Mouse (Mus musculus): ENCODE measurements around the gene Lamb1. TPM values are rescaled to one million over a fixed set of nuclear protein-coding genes. Genes with fewer than 3 reads are reported as not detected.

Gene Lamb1
- polyA plus RNA-seq, 1 experiment = 142 TPM

DNA sequence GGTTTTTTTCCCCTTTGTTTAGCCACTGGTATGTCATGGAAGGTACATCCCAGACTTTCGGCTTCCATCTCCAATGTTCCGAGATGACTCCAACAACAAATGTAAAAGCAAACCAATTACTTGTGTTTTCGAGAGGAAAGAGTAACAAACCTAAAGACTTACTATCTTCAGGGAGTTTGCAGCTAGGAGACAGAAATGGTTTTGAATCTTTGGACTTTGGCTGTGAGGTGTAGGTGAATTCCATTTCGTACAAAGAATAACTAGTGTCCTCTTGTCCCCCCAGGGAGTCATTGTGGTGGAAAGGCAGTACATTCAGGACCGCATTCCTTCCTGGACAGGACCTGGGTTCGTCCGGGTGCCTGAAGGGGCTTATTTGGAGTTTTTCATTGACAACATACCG lies 33.5 kb downstream of the Lamb1 start:
- H3K9ac ChIP-seq (ENCODE audit: low read depth, poor library complexity, severe bottlenecking) = no peak overlapping the region
- no peaks in the 10 kb centered on the region for H3K9me3 ChIP-seq (replicated peaks; ENCODE audit: control insufficient read depth, insufficient read depth, low read length, poor library complexity, severe bottlenecking)
- no peaks in the 10 kb centered on the region for H3K27me3 ChIP-seq (ENCODE audit: control insufficient read depth, insufficient read depth, low read length, poor library complexity, severe bottlenecking)
- no peak overlapping the region for H3K4me3 ChIP-seq (ENCODE audit: low read depth, low read length)
- no peak for TF ChIP-seq EP300 (IDR thresholded peaks at IDR 0.05; ENCODE audit: insufficient read depth, low read depth, low read length)
- no peak for TF ChIP-seq CTCF (IDR thresholded peaks at IDR 0.05; ENCODE audit: low read depth, low read length)
- no peak for TF ChIP-seq POLR2A (IDR thresholded peaks at IDR 0.05; ENCODE audit: insufficient read depth, low read length)
- no peak overlapping the region for H3K27ac ChIP-seq (ENCODE audit: insufficient read depth, low read length)
- H3K36me3 ChIP-seq (ENCODE audit: control insufficient read depth, insufficient read depth, low read length, poor library complexity, severe bottlenecking) = peaks cover 18% of the 10 kb centered on the region
- H3K4me1 ChIP-seq (ENCODE audit: control insufficient read depth, insufficient read depth, low read length) = peaks cover 4% of the 10 kb centered on the region

DNA sequence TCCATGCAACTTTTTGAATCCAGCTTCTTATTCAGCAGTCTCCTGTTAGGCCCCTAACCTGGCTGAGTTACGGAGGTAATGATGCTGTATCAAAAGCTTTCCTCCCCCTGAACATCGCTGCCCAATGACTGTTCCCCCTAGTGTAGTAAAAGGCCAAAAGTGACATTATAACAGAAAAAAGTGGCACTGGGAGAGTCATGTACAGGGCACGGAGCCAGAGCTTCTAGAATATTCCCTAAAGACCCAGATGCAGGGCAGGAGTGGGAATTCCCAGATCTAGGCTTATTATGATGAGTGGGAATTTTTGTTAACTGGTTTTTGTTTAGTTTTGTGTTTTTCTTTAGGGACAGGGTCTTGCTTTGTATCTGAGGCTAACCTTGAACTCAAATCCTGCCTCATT lies 34.1 kb downstream of the Lamb1 start:
- H3K36me3 ChIP-seq (ENCODE audit: control insufficient read depth, insufficient read depth, low read length, poor library complexity, severe bottlenecking) = peaks cover 18% of the 10 kb centered on the region
- H3K4me1 ChIP-seq (ENCODE audit: control insufficient read depth, insufficient read depth, low read length) = peaks cover 2% of the 10 kb centered on the region
- H3K9me3 ChIP-seq (replicated peaks; ENCODE audit: control insufficient read depth, insufficient read depth, low read length, poor library complexity, severe bottlenecking) = no peaks in the 10 kb centered on the region
- H3K27me3 ChIP-seq (ENCODE audit: control insufficient read depth, insufficient read depth, low read length, poor library complexity, severe bottlenecking) = no peaks in the 10 kb centered on the region
- TF ChIP-seq CTCF (IDR thresholded peaks at IDR 0.05; ENCODE audit: low read depth, low read length) (no peak), POLR2A (IDR thresholded peaks at IDR 0.05; ENCODE audit: insufficient read depth, low read length) (no peak), EP300 (IDR thresholded peaks at IDR 0.05; ENCODE audit: insufficient read depth, low read depth, low read length) (no peak)
- H3K4me3 ChIP-seq (ENCODE audit: low read depth, low read length) = no peak overlapping the region
- H3K9ac ChIP-seq (ENCODE audit: low read depth, poor library complexity, severe bottlenecking) = no peak overlapping the region
- H3K27ac ChIP-seq (ENCODE audit: insufficient read depth, low read length) = no peak overlapping the region

DNA sequence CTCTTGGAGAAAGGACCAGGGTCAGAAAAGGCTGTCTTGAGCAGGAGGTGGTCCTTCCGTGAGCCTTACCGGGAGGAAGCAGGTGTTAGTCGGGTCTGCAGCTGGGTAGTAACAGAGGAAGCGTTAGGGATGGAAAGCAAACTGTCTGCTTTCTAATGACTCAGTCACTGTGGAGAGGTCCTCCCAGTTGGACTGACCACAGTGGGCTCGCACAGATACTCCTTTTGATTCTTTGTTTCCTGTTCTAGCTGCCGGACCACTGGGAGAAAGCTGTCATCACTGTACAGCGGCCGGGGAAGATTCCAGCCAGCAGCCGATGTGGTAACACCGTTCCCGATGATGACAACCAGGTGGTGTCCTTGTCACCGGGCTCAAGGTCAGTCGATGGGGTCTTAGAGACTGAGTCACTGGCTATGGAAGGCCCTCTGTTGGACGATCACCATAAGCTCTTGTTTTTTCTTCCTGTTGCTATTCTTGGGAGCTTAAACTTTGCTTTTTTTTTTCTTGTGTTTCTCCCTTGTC lies 34.7 kb downstream of the Lamb1 start:
- Histone ChIP-seq H3K9me3 (replicated peaks; ENCODE audit: control insufficient read depth, insufficient read depth, low read length, poor library complexity, severe bottlenecking) (no peaks in the 10 kb centered on the region), H3K27me3 (ENCODE audit: control insufficient read depth, insufficient read depth, low read length, poor library complexity, severe bottlenecking) (no peaks in the 10 kb centered on the region), H3K4me3 (ENCODE audit: low read depth, low read length) (no peak overlapping the region), H3K4me1 (ENCODE audit: control insufficient read depth, insufficient read depth, low read length) (no peaks in the 10 kb centered on the region), H3K9ac (ENCODE audit: low read depth, poor library complexity, severe bottlenecking) (no peak overlapping the region), H3K36me3 (ENCODE audit: control insufficient read depth, insufficient read depth, low read length, poor library complexity, severe bottlenecking) (peaks cover 18% of the 10 kb centered on the region), H3K27ac (ENCODE audit: insufficient read depth, low read length) (no peak overlapping the region)
- no peak for TF ChIP-seq EP300 (IDR thresholded peaks at IDR 0.05; ENCODE audit: insufficient read depth, low read depth, low read length)
- TF ChIP-seq CTCF (IDR thresholded peaks at IDR 0.05; ENCODE audit: low read depth, low read length) = no peak
- no peak for TF ChIP-seq POLR2A (IDR thresholded peaks at IDR 0.05; ENCODE audit: insufficient read depth, low read length)

DNA sequence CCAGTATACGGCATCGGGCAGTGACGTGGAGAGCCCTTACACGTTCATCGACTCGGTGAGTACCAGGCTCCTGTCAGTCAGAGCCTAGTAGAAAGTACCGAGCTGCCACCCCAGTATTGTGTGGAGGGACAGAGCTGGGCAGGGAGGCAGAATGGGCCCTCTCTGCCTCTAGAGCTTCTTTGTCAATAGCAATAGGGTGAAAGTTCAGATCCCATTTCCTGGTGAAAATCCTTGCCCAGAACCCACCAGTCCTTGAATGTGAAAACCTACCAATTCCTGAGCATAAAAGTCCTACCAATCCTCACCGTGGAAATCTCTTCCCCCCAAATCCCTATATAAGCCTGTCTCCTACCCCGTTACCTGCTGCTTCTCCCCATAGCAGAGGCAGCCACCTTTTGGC lies 35.2 kb downstream of the Lamb1 start:
- TF ChIP-seq POLR2A (IDR thresholded peaks at IDR 0.05; ENCODE audit: insufficient read depth, low read length) (no peak), EP300 (IDR thresholded peaks at IDR 0.05; ENCODE audit: insufficient read depth, low read depth, low read length) (no peak), CTCF (IDR thresholded peaks at IDR 0.05; ENCODE audit: low read depth, low read length) (no peak)
- Histone ChIP-seq H3K4me3 (ENCODE audit: low read depth, low read length) (no peak overlapping the region), H3K9ac (ENCODE audit: low read depth, poor library complexity, severe bottlenecking) (no peak overlapping the region), H3K36me3 (ENCODE audit: control insufficient read depth, insufficient read depth, low read length, poor library complexity, severe bottlenecking) (peaks cover 18% of the 10 kb centered on the region), H3K9me3 (replicated peaks; ENCODE audit: control insufficient read depth, insufficient read depth, low read length, poor library complexity, severe bottlenecking) (no peaks in the 10 kb centered on the region), H3K27ac (ENCODE audit: insufficient read depth, low read length) (no peak overlapping the region), H3K27me3 (ENCODE audit: control insufficient read depth, insufficient read depth, low read length, poor library complexity, severe bottlenecking) (no peaks in the 10 kb centered on the region), H3K4me1 (ENCODE audit: control insufficient read depth, insufficient read depth, low read length) (no peaks in the 10 kb centered on the region)

DNA sequence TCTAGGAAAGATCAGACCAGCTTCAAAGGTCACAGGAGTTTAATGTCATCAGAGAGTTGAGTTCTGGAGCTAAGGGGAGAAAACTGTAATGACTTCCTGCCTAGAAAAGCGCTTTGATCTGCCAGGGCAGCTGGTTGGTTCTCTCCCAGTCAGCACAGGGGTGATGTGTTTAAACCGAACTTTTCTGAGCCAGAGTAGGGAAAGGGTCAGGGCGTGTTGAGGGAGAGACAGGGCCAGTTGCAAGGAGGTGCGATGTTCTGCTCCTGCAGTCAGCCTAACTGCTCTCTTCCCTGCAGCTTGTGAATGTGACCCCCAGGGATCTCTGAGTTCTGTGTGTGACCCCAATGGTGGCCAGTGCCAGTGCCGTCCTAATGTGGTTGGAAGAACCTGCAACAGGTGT lies 37.2 kb downstream of the Lamb1 start:
- no peak overlapping the region for H3K9ac ChIP-seq (ENCODE audit: low read depth, poor library complexity, severe bottlenecking)
- TF ChIP-seq POLR2A (IDR thresholded peaks at IDR 0.05; ENCODE audit: insufficient read depth, low read length) (no peak), EP300 (IDR thresholded peaks at IDR 0.05; ENCODE audit: insufficient read depth, low read depth, low read length) (no peak), CTCF (IDR thresholded peaks at IDR 0.05; ENCODE audit: low read depth, low read length) (no peak)
- no peaks in the 10 kb centered on the region for H3K9me3 ChIP-seq (replicated peaks; ENCODE audit: control insufficient read depth, insufficient read depth, low read length, poor library complexity, severe bottlenecking)
- H3K4me1 ChIP-seq (ENCODE audit: control insufficient read depth, insufficient read depth, low read length) = no peaks in the 10 kb centered on the region
- no peaks in the 10 kb centered on the region for H3K27me3 ChIP-seq (ENCODE audit: control insufficient read depth, insufficient read depth, low read length, poor library complexity, severe bottlenecking)
- no peak overlapping the region for H3K27ac ChIP-seq (ENCODE audit: insufficient read depth, low read length)
- H3K4me3 ChIP-seq (ENCODE audit: low read depth, low read length) = no peak overlapping the region
- peaks cover 24% of the 10 kb centered on the region for H3K36me3 ChIP-seq (ENCODE audit: control insufficient read depth, insufficient read depth, low read length, poor library complexity, severe bottlenecking)

DNA sequence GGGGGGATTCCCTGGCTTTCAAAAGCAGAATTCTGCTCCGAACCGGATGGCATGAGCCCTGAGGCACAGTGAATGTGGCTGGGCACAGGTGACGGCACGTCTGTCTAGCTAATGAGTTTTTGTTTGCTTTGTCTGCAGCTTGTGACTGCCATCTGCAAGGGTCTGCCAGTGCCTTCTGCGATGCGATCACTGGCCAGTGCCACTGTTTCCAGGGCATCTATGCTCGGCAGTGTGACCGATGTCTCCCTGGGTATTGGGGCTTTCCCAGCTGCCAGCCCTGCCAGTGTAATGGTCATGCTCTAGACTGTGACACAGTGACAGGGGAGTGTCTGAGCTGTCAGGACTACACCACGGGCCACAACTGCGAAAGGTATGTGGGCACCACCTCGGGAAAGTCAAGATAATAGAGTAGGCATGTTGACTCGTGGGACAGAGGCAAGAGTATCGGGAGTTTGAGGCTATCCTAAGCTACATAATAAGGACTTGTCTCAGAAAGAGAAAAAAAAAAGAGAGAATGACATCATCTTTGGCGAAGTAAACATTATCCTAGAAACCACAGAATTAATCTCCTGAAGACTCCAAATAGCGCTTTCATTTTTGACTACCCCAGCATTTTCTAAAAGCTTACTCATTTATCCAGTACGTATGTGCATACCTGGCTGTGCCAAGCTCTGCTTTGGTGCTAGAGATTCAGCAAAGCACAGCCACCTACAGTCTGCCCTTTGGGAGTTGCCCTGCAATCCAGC lies 37.9 kb downstream of the Lamb1 start:
- TF ChIP-seq POLR2A (IDR thresholded peaks at IDR 0.05; ENCODE audit: insufficient read depth, low read length) (no peak), EP300 (IDR thresholded peaks at IDR 0.05; ENCODE audit: insufficient read depth, low read depth, low read length) (no peak)
- Histone ChIP-seq H3K4me1 (ENCODE audit: control insufficient read depth, insufficient read depth, low read length) (no peaks in the 10 kb centered on the region), H3K27me3 (ENCODE audit: control insufficient read depth, insufficient read depth, low read length, poor library complexity, severe bottlenecking) (no peaks in the 10 kb centered on the region), H3K9ac (ENCODE audit: low read depth, poor library complexity, severe bottlenecking) (no peak overlapping the region), H3K36me3 (ENCODE audit: control insufficient read depth, insufficient read depth, low read length, poor library complexity, severe bottlenecking) (peaks cover 27% of the 10 kb centered on the region), H3K9me3 (replicated peaks; ENCODE audit: control insufficient read depth, insufficient read depth, low read length, poor library complexity, severe bottlenecking) (no peaks in the 10 kb centered on the region), H3K27ac (ENCODE audit: insufficient read depth, low read length) (no peak overlapping the region), H3K4me3 (ENCODE audit: low read depth, low read length) (no peak overlapping the region)
